Mouse (Mus musculus) lung, postnatal 0 days (tissue): ENCODE data around the gene Rab11fip5.

Experiments used
- CTCF ChIP-seq: IDR thresholded peaks from 2 replicates; pipeline ENCODE4 v1.5.1; 2016; ENCODE audit warnings: antibody characterized with exemption, mild to moderate bottlenecking
- EP300 ChIP-seq: IDR thresholded peaks from 2 replicates; pipeline ENCODE4 v1.6.1; 2016; ENCODE audit warnings: antibody characterized with exemption, mild to moderate bottlenecking, control low read depth

- TF ChIP-seq CTCF (no peak), EP300 (no peak)
These were observed 5.7 kb downstream of the Rab11fip5 start for GRCm38 (mm10) chr6:85368722-85369121.
